Mouse (Mus musculus): Measurements from ENCODE around the gene Fut2. TPM values are rescaled to one million over a fixed set of nuclear protein-coding genes. Genes with fewer than 3 reads are reported as not detected.

Gene Fut2
- polyA plus RNA-seq, 1 experiment from 2014 or later, result not detected

Other genes starting within 250 kb of the Fut2 start
- gene Lhb, start 245.6 kb downstream of the Fut2 start, polyA plus RNA-seq (2018), result not detected in 3 replicates
- gene Gys1, start 231.6 kb downstream of the Fut2 start, polyA plus RNA-seq (2018), result 7.1 to 9.5 TPM (median 7.3 TPM) in 3 replicates
- 14.9 to 41.5 TPM (median 18.7 TPM) in 3 replicates for gene Ruvbl2, start 228.3 kb downstream of the Fut2 start, polyA plus RNA-seq (2018)
- gene Ftl1, start 206.5 kb downstream of the Fut2 start, polyA plus RNA-seq (2018), result 15,351 to 37,573 TPM (median 32,957 TPM) in 3 replicates
- gene Bax, start 199.5 kb downstream of the Fut2 start, polyA plus RNA-seq (2018), result 72.6 to 246 TPM (median 245 TPM) in 3 replicates
- not detected in 3 replicates for gene Tulp2, start 184.5 kb downstream of the Fut2 start, polyA plus RNA-seq (2018)
- not detected in 3 replicates for gene Gm45808, start 179.6 kb downstream of the Fut2 start, polyA plus RNA-seq (2018)
- 12.5 to 24.6 TPM (median 12.8 TPM) in 3 replicates for gene Dhdh, start 177.6 kb downstream of the Fut2 start, polyA plus RNA-seq (2018)
- gene Nucb1, start 156.0 kb downstream of the Fut2 start, polyA plus RNA-seq (2018), result 298 to 734 TPM (median 400 TPM) in 3 replicates
- 21.4 to 32.3 TPM (median 27.6 TPM) in 3 replicates for gene Ppp1r15a, start 140.1 kb downstream of the Fut2 start, polyA plus RNA-seq (2018)
- 0.04 to 1.5 TPM (median 0.68 TPM) in 3 replicates for gene Plekha4, start 140.1 kb downstream of the Fut2 start, polyA plus RNA-seq (2018)
- gene Hsd17b14, start 111.5 kb downstream of the Fut2 start, polyA plus RNA-seq (2018), result 0.78 to 5.8 TPM (median 1.3 TPM) in 3 replicates
- 31.4 to 52.8 TPM (median 38.5 TPM) in 3 replicates for gene Bcat2, start 96.2 kb downstream of the Fut2 start, polyA plus RNA-seq (2018)
- not detected in 3 replicates for gene Fgf21, start 50.9 kb downstream of the Fut2 start, polyA plus RNA-seq (2018)
- not detected in 3 replicates for gene Fut1, start 49.1 kb downstream of the Fut2 start, polyA plus RNA-seq (2018)
- not detected in 3 replicates for gene Izumo1, start 44.6 kb downstream of the Fut2 start, polyA plus RNA-seq (2018)
- gene Rasip1, start 38.9 kb downstream of the Fut2 start, polyA plus RNA-seq (2018), result 0.04 to 0.08 TPM (median 0.07 TPM) in 3 replicates
- not detected in 3 replicates for gene Mamstr, start 26.4 kb downstream of the Fut2 start, polyA plus RNA-seq (2018)
- not detected in 3 replicates for gene Ntn5, start 17.6 kb upstream of the Fut2 start, polyA plus RNA-seq (2018)
- gene Sec1, start 28.0 kb upstream of the Fut2 start, polyA plus RNA-seq (2018), result not detected in 3 replicates
- gene Car11, start 33.4 kb upstream of the Fut2 start, polyA plus RNA-seq (2018), result 0.56 TPM in 1 of 3 replicates, not detected in the others
- gene Dbp, start 38.7 kb upstream of the Fut2 start, polyA plus RNA-seq (2018), result 11.3 to 58.2 TPM (median 52.9 TPM) in 3 replicates
- 290 to 1,003 TPM (median 791 TPM) in 3 replicates for gene Rpl18, start 49.1 kb upstream of the Fut2 start, polyA plus RNA-seq (2018)
- gene Sphk2, start 51.6 kb upstream of the Fut2 start, polyA plus RNA-seq (2018), result 47.1 to 55.5 TPM (median 51.5 TPM) in 3 replicates
- gene Fam83e, start 54.8 kb upstream of the Fut2 start, polyA plus RNA-seq (2018), result not detected in 3 replicates
- not detected in 3 replicates for gene Spaca4, start 59.4 kb upstream of the Fut2 start, polyA plus RNA-seq (2018)
- gene Lmtk3, start 117.3 kb upstream of the Fut2 start, polyA plus RNA-seq (2018), result 0.04 to 0.06 TPM in 2 of 3 replicates, not detected in the other
- gene Sult2b1, start 118.3 kb upstream of the Fut2 start, polyA plus RNA-seq (2018), result 0.55 to 1.1 TPM (median 0.56 TPM) in 3 replicates
- 42.8 to 66.2 TPM (median 50.0 TPM) in 3 replicates for gene Cyth2, start 148.2 kb upstream of the Fut2 start, polyA plus RNA-seq (2018)
- not detected in 3 replicates for gene Kcnj14, start 158.4 kb upstream of the Fut2 start, polyA plus RNA-seq (2018)
- gene Grwd1, start 164.6 kb upstream of the Fut2 start, polyA plus RNA-seq (2018), result 4.9 to 28.9 TPM (median 5.3 TPM) in 3 replicates
- gene Kdelr1, start 206.4 kb upstream of the Fut2 start, polyA plus RNA-seq (2018), result 103 to 141 TPM (median 125 TPM) in 3 replicates
- gene Grin2d, start 212.0 kb upstream of the Fut2 start, polyA plus RNA-seq (2018), result 0.11 to 0.12 TPM in 2 of 3 replicates, not detected in the other
- not detected in 3 replicates for gene Syngr4, start 230.3 kb upstream of the Fut2 start, polyA plus RNA-seq (2018)
- 11.6 to 13.1 TPM (median 12.8 TPM) in 3 replicates for gene Tmem143, start 230.5 kb upstream of the Fut2 start, polyA plus RNA-seq (2018)